Mouse (Mus musculus) brain, embryonic 18.5 days (tissue): ENCODE data around the gene C7.

Experiments
- DNase-seq: peaks from one replicate; pipeline ENCODE4 v3.0.0-alpha.2; 2012; ENCODE audit warnings: low read depth, low spot score

Gene C7

GRCm38 (mm10) chr15:5002903-5003302, 60.6 kb downstream of the C7 start:
- peak; percentile 4 for DNase-seq

- DNase-seq = no peak
Observed at GRCm38 (mm10) chr15:4973355-4973754, 90.2 kb downstream of the C7 start.
